Mouse (Mus musculus) heart, embryonic 16.5 days (tissue): Measurements from ENCODE around the gene Gm17469. TPM values are rescaled to one million over a fixed set of nuclear protein-coding genes. Genes with fewer than 3 reads are reported as not detected.
"Not testable (repeated sequence)": the region's sequence is repeated elsewhere in the genome, so short reads cannot be mapped to it uniquely, and the experiment has no call there.

Experiments used
- ATAC-seq: fragments of 200-750 bp; cut with Nextera tagmentation; replicated peaks from 2 replicates; pipeline ENCODE4 v1.8.0; 2017; ENCODE audit warnings: moderate number of reproducible peaks; ENCODE audit not compliant: insufficient read depth, low FRiP score; ENCODE audit errors: extremely low read depth
- H3K27ac ChIP-seq: fragments of 300-500 bp; sonication (generic); 2 replicates; pipeline ENCODE4 v1.5.1; 2014; ENCODE audit warnings: mild to moderate bottlenecking, low read length, control low read depth, moderate library complexity
- H3K27me3 ChIP-seq: fragments of 300-500 bp; sonication (generic); 2 replicates; pipeline ENCODE4 v1.6.1; 2014; ENCODE audit warnings: low read length, mixed read lengths; ENCODE audit not compliant: control insufficient read depth, insufficient read depth
- H3K36me3 ChIP-seq: fragments of 300-500 bp; sonication (generic); 2 replicates; pipeline ENCODE4 v1.6.1; 2014; ENCODE audit not compliant: control insufficient read depth, insufficient read depth
- H3K4me1 ChIP-seq: fragments of 300-500 bp; sonication (generic); 2 replicates; pipeline ENCODE4 v1.6.1; 2014; ENCODE audit warnings: low read length, mixed read lengths; ENCODE audit not compliant: control insufficient read depth, insufficient read depth
- H3K4me2 ChIP-seq: fragments of 300-500 bp; sonication (generic); 2 replicates; pipeline ENCODE4 v1.6.1; 2014; ENCODE audit warnings: low read depth, mild to moderate bottlenecking, control low read depth, low read length
- H3K4me3 ChIP-seq: fragments of 300-500 bp; sonication (generic); 2 replicates; pipeline ENCODE4 v1.5.1; 2014; ENCODE audit warnings: mild to moderate bottlenecking, control low read depth, low read length
- H3K9ac ChIP-seq: fragments of 300-500 bp; sonication (generic); 2 replicates; pipeline ENCODE4 v1.6.1; 2014; ENCODE audit warnings: low read length, control low read depth
- H3K9me3 ChIP-seq: fragments of 300-500 bp; sonication (generic); replicated peaks from 2 replicates; pipeline ENCODE4 v1.6.1; 2016; ENCODE audit warnings: low read length; ENCODE audit not compliant: control insufficient read depth
- WGBS: fragments of 180-500 bp; shearing (Covaris S2); extraction: QIAGEN DNeasy Blood & Tissue Kit; methylation state at CpG from one replicate; pipeline ENCODE4 v1.1.7; 2014; 5-methylcytosine and 5-hydroxymethylcytosine counted together
- polyA plus RNA-seq: library from polyadenylated mRNA; unstranded; fragments of >200 nt; fragmentation: Nextera tagmentation; extraction: Ambion mirVana; gene quantifications from 2 replicates; pipeline ENCODE4 v1.2.1, GENCODE M21; 2015

Gene Gm17469
- polyA plus RNA-seq: not detected in 2 replicates

- H3K27ac ChIP-seq, H3K4me3 ChIP-seq, H3K9ac ChIP-seq, H3K36me3 ChIP-seq, H3K4me2 ChIP-seq, ATAC-seq, H3K27me3 ChIP-seq, H3K9me3 ChIP-seq, H3K4me1 ChIP-seq: not testable (repeated sequence)
- WGBS: no CpG with 5 or more reads among the region's 4 CpGs
These were observed at the start of gene Gm17469 for GRCm38 (mm10) chrX:124629593-124629992. Gm17469 (plus strand) TSS chrX:124629893.

Other genes with a start within 250 kb of the Gm17469 start
- gene Gm17584, start 129.3 kb upstream of the Gm17469 start, polyA plus RNA-seq: not detected in 2 replicates